Mouse (Mus musculus) CH12.LX (cell line): ENCODE measurements around the gene Vps26a.

Experiments used
- BHLHE40 ChIP-seq: IDR thresholded peaks from 2 replicates; pipeline ENCODE4 v1.6.1; 2011; ENCODE audit warnings: mild to moderate bottlenecking, low read depth, low read length, improper control_type of control experiment
- MYC ChIP-seq: IDR thresholded peaks from 2 replicates; pipeline ENCODE4 v1.6.1; 2011; ENCODE audit warnings: low read depth, mild to moderate bottlenecking, improper control_type of control experiment, low read length
- POLR2A ChIP-seq: IDR thresholded peaks from 2 replicates; pipeline ENCODE4 v1.6.1; 2011; ENCODE audit warnings: low read depth, mild to moderate bottlenecking, improper control_type of control experiment, low read length
- UBTF ChIP-seq: IDR thresholded peaks from 2 replicates; pipeline ENCODE4 v1.6.1; 2012; ENCODE audit warnings: low read depth, mild to moderate bottlenecking, inconsistent platforms, low read length, improper control_type of control experiment, moderate library complexity

- no peak for TF ChIP-seq POLR2A
- no peak for TF ChIP-seq MYC
- TF ChIP-seq BHLHE40 = no peak
- TF ChIP-seq UBTF = no peak
Measured at GRCm38 (mm10) chr10:62476980-62477379, 9.6 kb downstream of the Vps26a start.
